Mouse (Mus musculus) ES-Bruce4 (cell line): ENCODE results near the gene Prcd. TPM values are rescaled to one million over a fixed set of nuclear protein-coding genes. Genes with fewer than 3 reads are reported as not detected.
"Not testable (repeated sequence)": the region's sequence is repeated elsewhere in the genome, so short reads cannot be mapped to it uniquely, and the experiment has no call there.

Source experiments
- H3K27ac ChIP-seq: 2 replicates; pipeline ENCODE4 v1.5.1; 2012; ENCODE audit warnings: low read length, inconsistent platforms; ENCODE audit not compliant: insufficient read depth
- H3K27me3 ChIP-seq: 2 replicates; pipeline ENCODE4 v1.6.1; 2012; ENCODE audit warnings: mild to moderate bottlenecking, low read length, inconsistent platforms; ENCODE audit not compliant: control insufficient read depth, poor library complexity, insufficient read depth, severe bottlenecking
- H3K36me3 ChIP-seq: 2 replicates; pipeline ENCODE4 v1.6.1; 2012; ENCODE audit warnings: inconsistent platforms, mild to moderate bottlenecking, low read length, moderate library complexity; ENCODE audit not compliant: control insufficient read depth, poor library complexity, insufficient read depth, severe bottlenecking
- H3K4me1 ChIP-seq: one replicate; pipeline ENCODE4 v1.8.1; 2011; ENCODE audit warnings: low read length; ENCODE audit not compliant: control insufficient read depth, insufficient read depth
- H3K4me3 ChIP-seq: 2 replicates; pipeline ENCODE4 v1.5.1; 2011; ENCODE audit warnings: low read depth, mild to moderate bottlenecking, low read length
- H3K9ac ChIP-seq: 2 replicates; pipeline ENCODE4 v1.6.1; 2012; ENCODE audit warnings: low read depth, mild to moderate bottlenecking, inconsistent platforms; ENCODE audit not compliant: poor library complexity, severe bottlenecking
- H3K9me3 ChIP-seq: replicated peaks from 2 replicates; pipeline ENCODE4 v1.6.1; 2012; ENCODE audit warnings: mild to moderate bottlenecking, low read length, inconsistent platforms; ENCODE audit not compliant: control insufficient read depth, poor library complexity, insufficient read depth, severe bottlenecking
- CTCF ChIP-seq: IDR thresholded peaks from one replicate; pipeline ENCODE4 v1.8.1; 2011; ENCODE audit warnings: low read depth, low read length
- EP300 ChIP-seq: IDR thresholded peaks from 2 replicates; pipeline ENCODE4 v1.6.1; 2011; ENCODE audit warnings: low read depth, low read length; ENCODE audit not compliant: insufficient read depth
- POLR2A ChIP-seq: IDR thresholded peaks from one replicate; pipeline ENCODE4 v1.8.1; 2011; ENCODE audit warnings: low read length; ENCODE audit not compliant: insufficient read depth
- polyA plus RNA-seq: library from polyadenylated mRNA; stranded (reverse); fragments of >200 nt; gene quantifications from 2 replicates; pipeline ENCODE4 v1.2.4, GENCODE M21; 2011; ENCODE audit warnings: low read depth; ENCODE audit not compliant: missing spikeins, insufficient read depth, insufficient read length

Gene Prcd
- polyA plus RNA-seq, 1 experiment, result not detected

- H3K9me3 ChIP-seq, result no peaks in the 10 kb centered on the region
- no peaks in the 10 kb centered on the region for H3K36me3 ChIP-seq
- H3K27me3 ChIP-seq, result no peaks in the 10 kb centered on the region
- no peak overlapping the region for H3K4me3 ChIP-seq
- H3K4me1 ChIP-seq, result peaks cover 5% of the 10 kb centered on the region
- no peak overlapping the region for H3K9ac ChIP-seq
- no peak overlapping the region for H3K27ac ChIP-seq
- TF ChIP-seq POLR2A, result no peak
- TF ChIP-seq CTCF, result no peak
- TF ChIP-seq EP300, result no peak
Measured at GRCm38 (mm10) chr11:116629472-116629871, 23.9 kb upstream of the Prcd start.

- H3K9ac ChIP-seq, result no peak overlapping the region
- no peaks in the 10 kb centered on the region for H3K36me3 ChIP-seq
- H3K27me3 ChIP-seq, result no peaks in the 10 kb centered on the region
- no peak overlapping the region for H3K4me3 ChIP-seq
- H3K9me3 ChIP-seq, result no peaks in the 10 kb centered on the region
- TF ChIP-seq CTCF (no peak), EP300 (no peak), POLR2A (no peak)
- no peak overlapping the region for H3K27ac ChIP-seq
- peaks cover 4% of the 10 kb centered on the region for H3K4me1 ChIP-seq
Measured at GRCm38 (mm10) chr11:116630171-116630965, 23.0 kb upstream of the Prcd start.

GRCm38 (mm10) chr11:116632962-116633361 is 20.4 kb upstream of the Prcd start:
- Histone ChIP-seq H3K4me1 (peaks cover 4% of the 10 kb centered on the region), H3K27ac (no peak overlapping the region), H3K36me3 (no peaks in the 10 kb centered on the region), H3K27me3 (no peaks in the 10 kb centered on the region), H3K9ac (no peak overlapping the region), H3K4me3 (no peak overlapping the region), H3K9me3 (no peaks in the 10 kb centered on the region)
- TF ChIP-seq CTCF (no peak), EP300 (no peak), POLR2A (no peak)

GRCm38 (mm10) chr11:116636607-116637006 is 16.7 kb upstream of the Prcd start:
- H3K36me3 ChIP-seq, H3K4me1 ChIP-seq, H3K9me3 ChIP-seq, H3K27ac ChIP-seq, H3K27me3 ChIP-seq, H3K9ac ChIP-seq, H3K4me3 ChIP-seq: not testable (repeated sequence)
- peak; percentile 35 for TF ChIP-seq CTCF

GRCm38 (mm10) chr11:116641168-116641567 is 12.2 kb upstream of the Prcd start:
- no peaks in the 10 kb centered on the region for H3K27me3 ChIP-seq
- no peaks in the 10 kb centered on the region for H3K9me3 ChIP-seq
- no peak overlapping the region for H3K9ac ChIP-seq
- H3K36me3 ChIP-seq, result no peaks in the 10 kb centered on the region
- TF ChIP-seq EP300 (no peak), CTCF (peak; percentile 81), POLR2A (no peak)
- no peak overlapping the region for H3K4me3 ChIP-seq
- no peaks in the 10 kb centered on the region for H3K4me1 ChIP-seq
- H3K27ac ChIP-seq, result no peak overlapping the region

GRCm38 (mm10) chr11:116641731-116642130 is 11.6 kb upstream of the Prcd start:
- Histone ChIP-seq H3K9ac (no peak overlapping the region), H3K9me3 (no peaks in the 10 kb centered on the region), H3K4me3 (no peak overlapping the region), H3K27ac (no peak overlapping the region), H3K36me3 (no peaks in the 10 kb centered on the region), H3K27me3 (no peaks in the 10 kb centered on the region), H3K4me1 (no peaks in the 10 kb centered on the region)
- TF ChIP-seq CTCF (no peak), EP300 (no peak), POLR2A (no peak)
